Mouse (Mus musculus) layer of hippocampus, adult 2 months (tissue): Measurements from ENCODE around the gene Pim1. TPM values are rescaled to one million over a fixed set of nuclear protein-coding genes. Genes with fewer than 3 reads are reported as not detected.
"Not testable (repeated sequence)": the region's sequence is repeated elsewhere in the genome, so short reads cannot be mapped to it uniquely, and the experiment has no call there.

Experiments used
- DNase-seq, 2 experiments: peaks; one replicate each; pipeline ENCODE4 v3.0.0; 2022; ENCODE audit warnings: low spot score in 2 of 2
- H3K27ac ChIP-seq: fragments of 200-600 bp; 2 replicates; pipeline ENCODE4 v1.8.1; 2022
- H3K4me3 ChIP-seq: fragments of 200-600 bp; 2 replicates; pipeline ENCODE4 v1.8.1; 2022; ENCODE audit warnings: mild to moderate bottlenecking
- CTCF ChIP-seq: fragments of 200-600 bp; conservative IDR thresholded peaks from 2 replicates; pipeline ENCODE4 v1.8.1; 2022; ENCODE audit warnings: antibody characterized with exemption, mild to moderate bottlenecking, moderate library complexity
- total RNA-seq, 2 experiments: library from RNA; stranded (reverse); gene quantifications; 2 replicates each; pipeline ENCODE4 v1.2.3; 2021

Pim1 gene
- total RNA-seq, 2 experiments from 2014 or later = 4.2 to 5.6 TPM

GRCm38 (mm10) chr17:29502005-29502668 lies 11.6 kb downstream of the Pim1 start:
- H3K4me3 ChIP-seq = no peak overlapping the region
- TF ChIP-seq CTCF = no peak

DNA sequence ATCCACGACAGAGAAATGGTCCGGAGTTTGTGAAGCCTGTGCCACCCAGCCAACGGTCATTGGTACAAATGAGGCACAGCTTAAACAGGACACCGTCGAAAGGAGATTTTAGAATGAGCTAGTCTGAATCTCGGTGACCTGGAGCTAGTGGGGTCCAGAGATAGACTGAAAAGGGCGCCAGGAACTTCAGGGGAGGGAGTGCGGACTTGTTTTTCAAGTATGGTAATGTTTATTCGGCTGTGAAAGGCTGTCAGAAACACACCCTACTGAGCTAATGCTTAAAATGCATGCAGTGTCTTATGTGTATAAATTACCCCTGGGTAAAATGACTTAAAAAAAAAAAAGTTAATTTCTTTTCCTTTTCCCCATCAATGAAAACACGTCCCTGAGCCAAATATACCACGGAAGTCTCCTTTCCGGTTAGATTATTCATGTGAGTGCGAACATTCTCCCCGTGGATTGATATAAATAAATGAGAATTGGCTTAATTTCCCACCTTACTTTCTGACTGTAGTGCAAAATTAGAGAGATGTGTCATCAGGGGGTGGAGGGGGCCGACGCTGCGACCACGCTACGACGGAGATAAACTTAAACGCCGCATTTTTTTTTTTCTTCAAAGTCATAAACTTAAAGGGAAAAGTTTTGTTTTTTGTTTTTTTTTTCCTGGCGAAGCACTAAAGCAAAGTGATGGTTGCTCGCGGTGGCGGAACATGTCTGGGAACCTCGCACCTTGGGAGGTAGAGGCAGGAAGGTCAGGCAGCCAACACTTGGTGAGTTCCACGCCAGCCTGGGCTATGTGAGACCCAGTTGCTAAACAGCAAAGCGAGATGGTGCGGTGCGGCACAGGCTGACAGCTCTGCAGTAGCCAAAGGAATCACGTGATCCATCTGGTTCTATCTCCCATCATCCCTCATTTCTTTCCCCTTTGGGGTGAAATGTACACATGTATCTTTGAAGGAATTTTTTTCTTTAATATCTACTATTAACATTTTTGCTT lies 12.4 kb downstream of the Pim1 start:
- DNase-seq = no peak
- H3K4me3 ChIP-seq = peak overlapping the region; percentile 9; the same call in 1 of the 2 replicates
- no peak for TF ChIP-seq CTCF
- H3K27ac ChIP-seq = no peak overlapping the region

More at GRCm38 (mm10) chr17:29502005-29502668, 11.6 kb downstream of the Pim1 start:
- no peak for DNase-seq
- H3K27ac ChIP-seq = no peak overlapping the region

DNA sequence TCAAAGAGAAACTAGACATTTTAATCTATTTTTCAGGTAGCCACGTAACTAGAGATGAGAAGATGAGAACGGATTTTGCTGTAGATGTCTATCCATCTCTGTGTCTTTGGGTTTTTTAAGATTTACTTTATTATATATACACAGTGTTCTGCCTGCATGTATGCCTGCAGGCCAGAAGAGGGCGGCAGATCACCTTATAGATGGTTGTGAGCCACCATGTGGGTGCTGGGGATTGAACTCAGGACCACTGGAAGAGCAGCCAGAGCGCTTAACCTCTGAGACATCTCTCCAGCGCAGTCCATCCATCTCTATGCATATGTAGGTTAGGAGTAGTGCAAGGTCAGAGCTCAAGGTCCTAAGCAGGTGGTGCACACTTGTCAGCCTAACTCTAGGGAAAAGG lies 13.1 kb downstream of the Pim1 start:
- DNase-seq = no peak
- peak; percentile 60 for TF ChIP-seq CTCF
- H3K27ac ChIP-seq = no peak overlapping the region
- H3K4me3 ChIP-seq = no peak overlapping the region

DNA sequence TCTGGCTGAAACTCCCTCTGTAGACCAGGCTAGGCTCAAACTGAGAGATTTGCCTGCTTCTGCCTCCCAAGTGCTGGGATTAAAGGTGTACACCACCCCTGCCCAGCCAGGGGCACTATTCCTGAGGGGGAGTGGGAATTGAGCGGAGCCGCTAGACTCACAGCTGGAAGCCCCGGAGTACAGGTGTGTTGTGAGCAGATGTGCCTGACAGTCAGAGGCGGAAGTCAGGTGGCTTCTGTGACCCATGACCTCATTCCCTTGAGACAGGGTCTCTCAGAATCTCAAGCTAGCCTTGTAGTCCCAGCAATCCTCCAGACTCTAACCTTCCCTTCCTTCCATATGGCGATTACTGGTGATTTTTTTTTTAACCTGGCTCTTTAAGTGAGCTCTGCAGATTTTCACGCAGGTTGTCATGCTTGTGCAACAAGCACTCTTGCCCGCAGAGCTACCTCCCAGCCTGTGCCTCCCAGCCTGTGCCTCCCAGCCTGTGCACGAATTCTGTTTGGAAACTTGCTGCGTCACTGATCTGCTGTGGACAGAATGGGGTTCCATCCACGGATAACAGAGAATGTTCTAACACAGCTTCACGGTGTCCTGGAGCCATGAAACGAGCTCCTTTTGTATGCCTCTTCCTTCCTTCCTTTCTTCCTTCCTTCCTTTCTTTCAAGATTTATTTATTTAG lies 18.5 kb downstream of the Pim1 start:
- no peak for DNase-seq
- TF ChIP-seq CTCF = no peak
- no peak overlapping the region for H3K4me3 ChIP-seq
- H3K27ac ChIP-seq = no peak overlapping the region

GRCm38 (mm10) chr17:29510691-29511090 lies 20.1 kb downstream of the Pim1 start:
- Histone ChIP-seq H3K27ac (no peak overlapping the region), H3K4me3 (no peak overlapping the region)
- TF ChIP-seq CTCF = no peak
- DNase-seq = no peak

DNA sequence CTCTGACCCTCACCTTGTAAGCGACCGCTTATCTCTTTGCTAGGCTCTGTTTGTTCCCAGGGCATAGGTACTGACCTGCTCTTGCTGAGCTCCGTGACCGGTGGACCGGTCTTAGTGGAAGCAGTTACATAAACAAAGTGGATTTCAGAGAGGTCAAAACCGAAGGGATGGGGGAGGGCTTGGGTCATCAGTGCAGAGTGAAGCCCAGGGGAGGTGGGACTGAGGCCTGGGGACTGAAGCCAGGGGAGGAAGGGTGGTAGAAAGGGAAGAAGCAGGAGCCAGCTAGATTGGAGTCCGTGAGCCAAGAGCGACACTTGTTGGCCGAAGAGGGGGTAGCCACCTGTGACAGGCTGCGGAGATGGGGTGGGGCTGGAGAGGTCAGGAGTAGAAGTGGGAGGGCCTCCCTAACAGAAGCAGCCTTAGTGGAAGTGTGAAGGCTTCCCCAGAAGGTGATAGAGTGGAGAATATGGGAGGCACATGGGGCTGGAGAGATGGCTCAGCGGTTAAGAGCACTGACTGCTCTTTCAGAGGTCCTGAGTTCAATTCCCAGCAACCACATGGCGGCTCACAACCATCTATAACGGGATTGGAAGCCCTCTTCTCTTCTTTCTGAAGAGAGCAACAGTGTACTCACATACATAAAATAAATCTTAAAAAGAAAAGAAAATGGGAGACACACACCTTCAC lies 22.6 kb downstream of the Pim1 start:
- no peak for DNase-seq
- TF ChIP-seq CTCF = peak; percentile 64
- H3K4me3 ChIP-seq = no peak overlapping the region

DNA sequence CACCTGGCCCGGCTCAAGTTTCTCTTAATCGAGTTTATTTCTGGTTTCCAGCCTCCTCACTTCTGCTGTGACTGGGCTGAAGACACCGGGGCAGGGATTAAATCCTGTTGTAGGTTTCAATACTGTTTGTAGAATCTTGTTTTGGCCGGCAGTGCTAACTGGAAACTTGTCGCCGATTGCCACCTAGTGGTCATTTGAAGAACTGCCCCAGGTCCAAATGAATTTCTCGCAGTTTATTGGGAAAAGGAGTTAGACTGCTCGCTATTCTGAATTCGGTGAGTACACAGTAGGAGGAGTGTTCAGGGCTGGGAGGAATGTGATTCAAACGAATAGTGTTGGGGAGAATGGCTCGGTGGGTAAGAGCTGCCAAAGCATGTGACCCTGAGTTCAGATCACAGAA lies 23.9 kb downstream of the Pim1 start:
- H3K4me3 ChIP-seq = no peak overlapping the region
- peak; percentile 99 for TF ChIP-seq CTCF
- H3K27ac ChIP-seq = no peak overlapping the region
- DNase-seq = peak; percentile 79 to 85

More for the DNA sequence above, 22.6 kb downstream of the Pim1 start:
- no peak overlapping the region for H3K27ac ChIP-seq

DNA sequence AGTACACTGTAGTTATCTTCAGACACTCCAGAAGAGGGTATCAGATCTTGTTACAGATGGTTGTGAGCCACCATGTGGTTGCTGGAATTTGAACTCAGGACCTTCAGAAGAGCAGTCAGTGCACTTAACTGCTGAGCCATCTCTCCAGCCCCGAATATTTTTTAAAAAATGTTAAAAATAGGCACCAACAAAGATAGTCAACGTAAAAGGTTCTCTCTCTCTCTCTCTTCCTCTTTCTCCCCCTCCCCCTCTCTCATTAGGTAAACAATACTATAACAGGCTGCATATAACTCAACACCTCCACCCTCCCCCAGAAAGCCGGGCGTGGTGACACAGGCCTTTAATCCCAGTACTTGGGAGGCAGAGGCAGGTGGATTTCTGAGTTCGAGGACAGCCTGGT lies 28.1 kb downstream of the Pim1 start:
- DNase-seq, H3K4me3 ChIP-seq, H3K27ac ChIP-seq: not testable (repeated sequence)

GRCm38 (mm10) chr17:29519731-29520130 lies 29.2 kb downstream of the Pim1 start:
- no peak for TF ChIP-seq CTCF
- Histone ChIP-seq H3K27ac (no peak overlapping the region), H3K4me3 (no peak overlapping the region)
- no peak for DNase-seq

GRCm38 (mm10) chr17:29525613-29526012 lies 35.1 kb downstream of the Pim1 start:
- Histone ChIP-seq H3K4me3 (no peak overlapping the region), H3K27ac (no peak overlapping the region)
- DNase-seq = no peak
- no peak for TF ChIP-seq CTCF

- peak; percentile 62 for TF ChIP-seq CTCF
- no peak for DNase-seq
- H3K27ac ChIP-seq = no peak overlapping the region
- no peak overlapping the region for H3K4me3 ChIP-seq
Measured at GRCm38 (mm10) chr17:29528568-29529187, 38.1 kb downstream of the Pim1 start.

GRCm38 (mm10) chr17:29530508-29530907 lies 40.0 kb downstream of the Pim1 start:
- Histone ChIP-seq H3K4me3 (no peak overlapping the region), H3K27ac (no peak overlapping the region)
- TF ChIP-seq CTCF = no peak
- DNase-seq = no peak
